Mouse (Mus musculus) lung, embryonic 16.5 days (tissue): Measurements from ENCODE around the gene Gm21985. TPM values are rescaled to one million over a fixed set of nuclear protein-coding genes. Genes with fewer than 3 reads are reported as not detected.

Experiments
- ATAC-seq: fragments of 200-750 bp; cut with Nextera tagmentation; 2 replicates; pipeline ENCODE4 v1.8.0; 2017; ENCODE audit warnings: low read depth, mild to moderate bottlenecking, moderate library complexity
- H3K27ac ChIP-seq: fragments of 300-500 bp; sonication (generic); 2 replicates; pipeline ENCODE4 v1.5.1; 2014; ENCODE audit warnings: mild to moderate bottlenecking, control low read depth, low read length
- H3K27me3 ChIP-seq: fragments of 300-500 bp; sonication (generic); 2 replicates; pipeline ENCODE4 v1.6.1; 2014; ENCODE audit warnings: low read depth, low read length, mixed read lengths; ENCODE audit not compliant: control insufficient read depth, insufficient read depth
- H3K36me3 ChIP-seq: fragments of 300-500 bp; sonication (generic); 2 replicates; pipeline ENCODE4 v1.6.1; 2014; ENCODE audit warnings: low read length; ENCODE audit not compliant: control insufficient read depth, insufficient read depth
- H3K4me1 ChIP-seq: fragments of 300-500 bp; sonication (generic); replicated peaks from 2 replicates; pipeline ENCODE4 v1.6.1; 2014; ENCODE audit warnings: low read length, mixed read lengths; ENCODE audit not compliant: control insufficient read depth, insufficient read depth
- H3K4me2 ChIP-seq: fragments of 300-500 bp; sonication (generic); 2 replicates; pipeline ENCODE4 v1.6.1; 2014; ENCODE audit warnings: low read depth, low read length, control low read depth
- H3K4me3 ChIP-seq: fragments of 300-500 bp; sonication (generic); 2 replicates; pipeline ENCODE4 v1.5.1; 2014; ENCODE audit warnings: mild to moderate bottlenecking, low read length, control low read depth
- H3K9ac ChIP-seq: fragments of 300-500 bp; sonication (generic); 2 replicates; pipeline ENCODE4 v1.6.1; 2014; ENCODE audit warnings: low read length, control low read depth
- H3K9me3 ChIP-seq: fragments of 300-500 bp; sonication (generic); 2 replicates; pipeline ENCODE4 v1.6.1; 2016; ENCODE audit warnings: low read length; ENCODE audit not compliant: control insufficient read depth
- WGBS: fragments of 180-500 bp; shearing (Covaris S2); extraction: QIAGEN DNeasy Blood & Tissue Kit; methylation state at CpG from one replicate; pipeline ENCODE4 v1.1.7; 2014; 5-methylcytosine and 5-hydroxymethylcytosine counted together
- polyA plus RNA-seq: library from polyadenylated mRNA; unstranded; fragments of >200 nt; fragmentation: Nextera tagmentation; extraction: Ambion mirVana; gene quantifications from 2 replicates; pipeline ENCODE4 v1.2.1, GENCODE M21; 2015

Gm21985 gene
- polyA plus RNA-seq, 1 experiment from 2014 or later = not detected

DNA sequence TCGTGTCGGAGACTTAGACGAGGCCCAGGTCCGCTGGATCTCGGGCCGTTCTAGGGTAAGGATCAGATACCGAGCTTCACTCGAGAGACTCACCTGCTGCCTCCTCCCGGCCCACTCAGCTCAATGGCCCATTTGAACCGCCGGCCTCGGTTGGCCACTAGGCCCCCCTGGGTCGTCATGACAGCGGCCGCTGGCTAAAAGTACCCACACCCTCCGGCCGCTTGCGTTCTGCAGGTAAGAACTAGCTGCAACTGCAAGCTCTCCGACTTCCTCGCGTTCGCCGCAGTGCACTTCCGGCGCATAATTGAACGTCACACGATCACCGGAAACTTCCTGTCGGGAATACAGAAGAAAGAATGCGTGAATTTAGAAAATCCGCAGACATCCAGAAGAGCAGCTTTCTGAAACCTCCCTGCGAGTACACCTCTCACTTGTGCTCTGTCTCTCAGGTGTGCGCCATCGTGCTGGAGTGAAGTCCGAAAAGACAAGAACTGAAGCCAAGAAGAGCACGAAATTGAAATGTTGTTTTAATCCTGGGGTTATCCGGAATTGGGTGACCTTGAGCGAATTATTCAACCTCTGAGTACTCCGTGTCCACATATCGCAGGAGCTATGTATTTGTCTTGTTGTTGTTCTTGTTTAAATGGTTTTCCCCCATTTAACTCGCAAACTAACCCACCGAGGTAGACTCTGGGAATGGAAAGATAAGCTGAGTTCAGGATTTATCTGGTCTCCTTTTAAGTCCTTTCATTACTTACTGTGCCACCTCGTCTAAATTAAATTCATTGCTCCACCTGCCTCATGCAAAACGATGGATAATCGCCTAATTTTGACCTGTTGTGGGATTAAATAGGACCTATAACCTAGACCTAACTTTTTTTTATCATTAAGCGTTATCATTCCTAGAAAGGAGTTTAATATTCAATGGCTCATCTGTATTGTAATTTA, 101.9 kb downstream of the Gm21985 start, which contains the start of gene Emc4:
Gene Emc4, minus strand, starts transcription at position 302 of the 948 bp plus-strand sequence.
- peak within 1 kb of the TSS; percentile 94 for H3K9ac ChIP-seq
- H3K9me3 ChIP-seq = no peaks in the 10 kb centered on the region
- H3K4me1 ChIP-seq = peaks cover 6% of the 10 kb centered on the region; the same call in 1 of the 2 replicates
- peaks cover 2% of the 10 kb centered on the region; the same call in 1 of the 2 replicates for H3K36me3 ChIP-seq
- WGBS = under 1% methylated on average over 46 of the region's 46 CpGs
- ATAC-seq = peak; percentile 89
- peak within 1 kb of the TSS; percentile 93 for H3K27ac ChIP-seq
- peak within 1 kb of the TSS; percentile 97 for H3K4me3 ChIP-seq
- no peaks in the 10 kb centered on the region for H3K27me3 ChIP-seq
- peak within 1 kb of the TSS; percentile 85 for H3K4me2 ChIP-seq

DNA sequence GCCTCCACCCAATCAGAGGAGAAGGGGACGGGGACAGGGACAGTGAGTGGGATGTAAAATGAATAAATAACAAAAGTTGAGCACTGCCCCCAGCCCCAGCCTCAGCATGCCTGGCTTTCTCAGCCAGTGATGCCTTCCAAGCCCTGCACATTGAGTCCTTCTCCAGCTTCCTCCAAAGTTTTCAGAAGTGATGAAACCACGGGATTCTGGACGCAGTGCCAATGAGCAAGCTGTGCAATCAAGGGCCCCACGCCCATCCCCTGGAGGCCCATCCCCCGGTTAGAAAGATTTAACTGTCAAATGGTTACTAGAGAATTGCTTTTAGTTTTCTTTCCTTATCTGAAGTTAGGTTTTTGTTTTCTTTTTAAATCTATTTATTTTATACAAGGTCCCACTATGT, 103.8 kb downstream of the Gm21985 start:
- no peak overlapping the region for H3K4me2 ChIP-seq
- 60% methylated on average over 5 of the region's 5 CpGs for WGBS
- H3K36me3 ChIP-seq = no peaks in the 10 kb centered on the region
- no peak overlapping the region for H3K9ac ChIP-seq
- H3K27ac ChIP-seq = no peak overlapping the region
- H3K9me3 ChIP-seq = no peaks in the 10 kb centered on the region
- no peaks in the 10 kb centered on the region for H3K27me3 ChIP-seq
- no peak overlapping the region for H3K4me3 ChIP-seq
- H3K4me1 ChIP-seq = peaks cover 7% of the 10 kb centered on the region; the same call in 1 of the 2 replicates
- no peak for ATAC-seq

DNA sequence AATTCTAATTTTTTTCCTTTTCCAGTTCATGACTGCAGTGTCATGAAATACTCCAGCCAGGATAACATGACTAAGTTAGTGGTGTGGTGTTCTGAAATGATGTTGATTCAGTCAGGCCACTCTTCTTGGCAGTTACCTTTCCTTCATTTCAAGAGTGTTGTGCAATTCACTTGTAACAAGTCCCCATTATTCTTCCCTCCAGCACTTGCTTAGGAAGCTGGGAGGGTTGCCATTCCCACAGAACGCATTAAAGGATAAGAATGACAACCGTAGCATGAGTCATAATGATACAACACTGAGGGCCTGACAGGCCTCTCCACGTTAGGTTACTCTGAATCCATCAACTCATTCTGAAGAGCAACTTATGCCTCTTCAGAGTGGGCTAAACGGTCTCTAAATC, 107.0 kb downstream of the Gm21985 start:
- Histone ChIP-seq H3K9ac (no peak overlapping the region), H3K4me2 (no peak overlapping the region), H3K4me3 (no peak overlapping the region), H3K27ac (no peak overlapping the region), H3K36me3 (no peaks in the 10 kb centered on the region), H3K4me1 (0 out of 2 replicates have a peak, but pooled peaks cover 2% of the 10 kb centered on the region), H3K9me3 (no peaks in the 10 kb centered on the region), H3K27me3 (no peaks in the 10 kb centered on the region)
- peak; percentile 45; the same call in 1 of the 2 replicates for ATAC-seq
- WGBS = 46% methylated on average over 4 of the region's 4 CpGs

DNA sequence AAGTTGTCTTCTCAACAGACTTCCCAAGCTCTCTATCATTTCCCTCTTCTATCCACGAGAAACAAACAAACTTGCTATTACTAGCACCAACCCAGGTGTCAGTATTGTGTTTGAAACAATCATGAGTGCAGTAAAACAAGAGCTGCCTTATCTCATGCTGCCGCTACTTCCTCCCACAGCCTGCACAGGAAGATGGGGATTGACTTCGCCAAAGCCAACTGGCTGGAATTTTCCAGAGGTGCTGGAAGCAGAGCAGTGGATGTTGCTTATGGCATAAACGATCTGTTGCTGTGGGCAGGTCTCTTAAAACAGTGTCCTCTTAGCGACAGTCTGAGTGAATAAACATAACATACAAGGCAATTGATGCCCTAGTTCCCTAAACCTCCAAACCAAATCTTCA, 108.5 kb downstream of the Gm21985 start:
- no peak for ATAC-seq
- Histone ChIP-seq H3K4me1 (0 out of 2 replicates have a peak, but pooled peaks cover 5% of the 10 kb centered on the region), H3K4me3 (no peak overlapping the region), H3K27me3 (no peaks in the 10 kb centered on the region), H3K9me3 (no peaks in the 10 kb centered on the region), H3K36me3 (no peaks in the 10 kb centered on the region), H3K9ac (no peak overlapping the region), H3K27ac (no peak overlapping the region), H3K4me2 (no peak overlapping the region)
- 38% methylated on average over 5 of the region's 5 CpGs for WGBS

DNA sequence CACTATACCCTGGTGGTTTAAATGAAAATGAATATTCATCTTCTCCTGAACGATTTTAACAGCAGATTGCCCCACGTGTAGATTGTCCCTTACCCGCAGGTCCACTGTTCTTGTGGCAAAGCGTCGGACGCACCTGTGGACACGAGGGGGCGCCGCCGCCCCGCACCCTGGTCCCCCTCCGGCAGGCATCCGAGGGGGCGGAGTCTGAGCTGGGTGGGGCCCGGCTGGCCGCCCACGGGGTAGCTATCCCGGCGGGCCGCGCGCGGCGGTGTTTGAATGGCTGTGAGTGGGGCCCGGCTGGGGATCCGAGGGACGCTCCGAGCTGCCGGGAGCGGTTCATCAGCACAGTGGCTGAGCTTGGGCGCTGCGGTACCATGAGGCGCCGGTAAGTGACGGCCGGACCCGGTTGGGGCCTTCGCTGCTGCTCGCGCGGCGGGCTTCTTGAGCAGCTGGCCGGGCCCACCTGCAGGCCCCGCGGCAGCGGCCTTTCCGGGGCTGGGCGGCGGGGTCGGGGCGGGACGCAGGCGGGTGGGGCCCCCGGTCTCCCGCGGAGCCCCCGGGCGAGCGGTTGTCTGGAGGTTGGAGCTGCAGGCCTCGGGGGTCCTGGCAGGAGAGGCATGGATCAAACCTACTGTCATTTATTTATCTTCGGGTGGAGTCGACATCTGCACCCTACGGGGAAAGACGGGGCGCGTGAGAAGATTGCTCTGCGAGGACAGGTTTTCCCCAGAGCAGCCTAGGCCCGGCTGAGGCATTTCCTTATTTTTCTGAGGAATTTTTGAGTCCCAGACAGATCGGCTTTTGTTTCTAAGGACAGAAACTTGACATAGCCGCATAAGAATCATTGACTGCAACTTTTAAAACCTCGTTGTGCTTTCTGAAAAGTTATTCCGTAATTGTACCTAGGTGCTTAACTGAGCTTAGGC, 113.1 kb downstream of the Gm21985 start, which contains the start of gene Katnbl1:
Gene Katnbl1, plus strand, starts transcription at position 239 of the 926 bp plus-strand sequence.
- Histone ChIP-seq H3K4me1 (peaks cover 10% of the 10 kb centered on the region), H3K36me3 (no peaks in the 10 kb centered on the region), H3K27me3 (no peaks in the 10 kb centered on the region), H3K27ac (peak within 1 kb of the TSS; percentile 83), H3K4me2 (peak within 1 kb of the TSS; percentile 74), H3K4me3 (peak within 1 kb of the TSS; percentile 98), H3K9ac (peak within 1 kb of the TSS; percentile 98), H3K9me3 (no peaks in the 10 kb centered on the region)
- peak; percentile 100 for ATAC-seq
- WGBS = under 1% methylated on average over 65 of the region's 72 CpGs

DNA sequence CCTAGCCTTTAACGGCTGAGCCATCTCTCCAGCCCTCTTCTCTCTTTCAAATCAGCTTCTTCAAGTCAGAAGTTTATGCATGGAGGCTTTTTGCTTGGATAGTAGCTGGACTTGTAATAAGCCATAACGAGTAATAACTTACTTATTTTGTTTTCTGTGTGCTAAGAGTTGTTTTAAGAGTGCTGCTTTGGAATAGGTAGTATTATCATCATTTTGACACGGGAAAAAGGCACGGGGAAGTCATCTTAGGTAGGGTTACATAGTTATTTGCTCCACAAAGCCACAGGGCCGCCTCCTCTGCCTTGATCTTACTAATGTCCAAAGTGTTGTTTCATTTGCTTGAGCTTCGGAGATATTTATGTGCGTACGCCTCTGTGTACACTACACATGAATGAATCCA, 114.0 kb downstream of the Gm21985 start:
- peak overlapping the region; percentile 74 for H3K4me2 ChIP-seq
- 34% methylated on average over 8 of the region's 8 CpGs for WGBS

DNA sequence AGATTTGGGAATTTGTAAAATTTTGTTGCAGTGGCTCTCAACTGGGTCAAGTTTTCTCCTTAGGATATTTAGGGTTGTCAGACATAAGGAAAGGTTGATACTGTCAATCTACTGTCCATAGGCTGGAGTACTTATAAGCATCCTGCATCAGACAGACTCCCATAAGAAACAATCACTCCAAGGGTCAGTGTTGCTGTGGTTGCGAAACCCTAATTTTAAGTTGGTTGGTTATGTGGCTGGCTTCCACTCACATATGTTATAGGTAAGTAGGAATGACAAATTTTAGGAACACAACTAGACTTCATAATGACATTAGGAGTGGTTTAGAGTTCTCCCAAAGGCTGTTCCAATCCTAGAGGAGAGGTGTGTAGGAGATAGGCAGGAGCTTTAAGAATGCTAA, 115.1 kb downstream of the Gm21985 start:
- Histone ChIP-seq H3K27me3 (no peaks in the 10 kb centered on the region), H3K36me3 (no peaks in the 10 kb centered on the region), H3K4me2 (no peak overlapping the region), H3K4me1 (peaks cover 10% of the 10 kb centered on the region), H3K9ac (no peak overlapping the region), H3K9me3 (no peaks in the 10 kb centered on the region), H3K27ac (no peak overlapping the region), H3K4me3 (no peak overlapping the region)
- 98% methylated on average over 1 of the region's 1 CpGs for WGBS
- ATAC-seq = no peak

More for the DNA sequence above, 114.0 kb downstream of the Gm21985 start:
- H3K27me3 ChIP-seq = no peaks in the 10 kb centered on the region
- H3K4me3 ChIP-seq = peak overlapping the region; percentile 98
- H3K4me1 ChIP-seq = peaks cover 10% of the 10 kb centered on the region
- H3K9me3 ChIP-seq = no peaks in the 10 kb centered on the region
- ATAC-seq = no peak
- H3K9ac ChIP-seq = peak overlapping the region; percentile 98
- H3K36me3 ChIP-seq = no peaks in the 10 kb centered on the region
- no peak overlapping the region for H3K27ac ChIP-seq

DNA sequence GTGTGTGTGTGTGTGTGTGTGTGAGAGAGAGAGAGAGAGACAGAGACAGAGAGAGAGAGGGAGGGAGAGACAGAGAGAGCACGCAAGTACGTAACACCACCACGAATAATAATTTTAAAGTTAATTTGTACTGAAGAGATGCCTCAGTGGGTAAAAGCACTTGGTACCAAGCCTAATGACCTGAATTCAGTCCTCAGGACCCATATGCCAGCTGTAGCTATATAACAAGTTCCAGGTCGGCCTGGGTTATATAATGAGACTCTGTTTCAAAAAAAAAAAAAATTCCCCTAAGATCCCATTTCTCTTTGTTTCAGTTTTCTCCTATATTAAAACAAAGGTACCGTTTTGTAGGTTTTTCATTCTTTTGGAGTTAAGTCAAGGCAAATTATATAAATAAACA, 124.7 kb downstream of the Gm21985 start:
- ATAC-seq = no peak
- Histone ChIP-seq H3K27ac (no peak overlapping the region), H3K9ac (no peak overlapping the region), H3K4me2 (no peak overlapping the region), H3K4me1 (no peaks in the 10 kb centered on the region), H3K4me3 (no peak overlapping the region), H3K27me3 (no peaks in the 10 kb centered on the region), H3K9me3 (no peaks in the 10 kb centered on the region), H3K36me3 (no peaks in the 10 kb centered on the region)
- 80% methylated on average over 5 of the region's 5 CpGs for WGBS
